Mouse (Mus musculus) cerebellum, adult 18-20 months (tissue): ENCODE results near the gene Vmn1r28.
"Not testable (repeated sequence)": the region's sequence is repeated elsewhere in the genome, so short reads cannot be mapped to it uniquely, and the experiment has no call there.

Source experiments
- DNase-seq, 2 experiments: peaks; one replicate each; pipeline ENCODE4 v3.0.0; 2021

Gene Vmn1r28

GRCm38 (mm10) chr6:58261737-58262136 lies at the start of gene Vmn1r28:
Vmn1r28 (plus strand) TSS chr6:58262037.
- DNase-seq, result no peak

- no peak for DNase-seq
Measured at GRCm38 (mm10) chr6:58216119-58216518, 45.7 kb upstream of the Vmn1r28 start.

DNA sequence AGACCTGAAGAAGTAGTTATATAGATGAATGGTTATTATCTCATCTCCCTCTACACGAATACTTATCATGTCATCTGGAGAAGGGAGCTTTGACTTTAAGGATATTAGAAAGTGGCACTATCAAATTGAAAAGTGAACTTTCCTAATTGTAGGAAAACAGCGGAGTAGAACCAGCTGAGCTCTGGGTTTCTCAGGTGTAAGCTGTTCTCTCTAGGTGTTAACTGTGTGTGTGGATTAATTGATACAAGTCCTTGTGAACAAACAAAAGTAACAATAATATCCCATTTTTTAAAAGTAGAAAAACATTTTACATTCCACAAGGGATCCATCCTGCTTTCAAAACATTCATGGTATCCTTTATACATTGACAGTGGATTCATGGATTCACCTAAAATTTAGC lies 43.1 kb upstream of the Vmn1r28 start, which contains the start of gene Vmn1r27:
TSS of gene Vmn1r27 (minus strand) at position 101 of the 400 bp plus-strand sequence.
- no peak for DNase-seq

GRCm38 (mm10) chr6:58279661-58280060 lies 17.8 kb downstream of the Vmn1r28 start:
- DNase-seq, result not testable (repeated sequence)

GRCm38 (mm10) chr6:58292201-58292600 lies 30.4 kb downstream of the Vmn1r28 start:
- DNase-seq, result no peak

- DNase-seq, result not testable (repeated sequence)
Measured at GRCm38 (mm10) chr6:58298511-58298910, 36.7 kb downstream of the Vmn1r28 start.

GRCm38 (mm10) chr6:58301249-58301648 lies 39.4 kb downstream of the Vmn1r28 start, which contains the start of gene Vmn1r29:
Vmn1r29 (plus strand) TSS chr6:58301549.
- DNase-seq, result no peak
